Mouse (Mus musculus) bone marrow macrophage, adult 2 months (primary cell): ENCODE measurements around the gene Zc3h7a.

Experiments used
- CTCF ChIP-seq: IDR thresholded peaks from 2 replicates; pipeline ENCODE4 v1.5.1; 2012; ENCODE audit warnings: low read depth, mild to moderate bottlenecking, low read length, moderate library complexity
- POLR2A ChIP-seq: IDR thresholded peaks from 2 replicates; pipeline ENCODE4 v1.6.1; 2012; ENCODE audit warnings: mild to moderate bottlenecking, low read depth, low read length, borderline replicate concordance

DNA sequence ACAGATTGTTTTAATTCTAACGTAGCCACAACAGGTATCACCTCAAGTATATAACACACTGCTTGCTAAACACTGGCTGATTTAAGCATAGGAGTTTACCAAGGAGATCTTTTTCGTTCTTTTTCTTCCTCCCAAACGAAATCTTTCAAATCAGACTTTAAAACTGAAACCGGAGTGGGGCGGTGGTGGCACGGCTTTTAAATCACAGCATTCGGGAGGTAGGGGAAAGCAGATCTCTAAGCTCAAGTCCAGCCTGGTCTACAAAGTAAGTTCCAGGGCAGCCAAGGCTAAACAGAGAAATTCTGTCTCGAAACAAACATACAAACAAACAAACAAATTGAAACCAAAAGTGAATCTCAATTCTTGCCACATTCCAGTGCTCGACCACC is 1.1 kb downstream of the Zc3h7a start:
- TF ChIP-seq POLR2A (no peak), CTCF (no peak)
